ENCODE assay signal across 14 mouse cellular contexts in genomic region chr5:119321368-119322144, GRCm38 (mm10).
A peak's percentile ranks its signal among the peaks of the same experiment; 100 is the strongest.
DNase-seq lines count a peak whose midpoint lies in the region; ATAC-seq and TF ChIP-seq lines count a peak whose summit lies in the region.
"Had no signal": no experiment of that assay in that cellular context is flagged by ENCODE, and none has a peak within 500 bp of the region (broad histone marks: within the 10 kb centered on the region; RNA-seq: fewer than 3 reads in every experiment).

No protein-coding gene starts in this region.

- TF ChIP-seq EP300 in lung, postnatal 0 days (IDR thresholded peaks at IDR 0.05), result peak; percentile 41; the same call in 1 of the 2 replicates

- ATAC-seq in lung, postnatal 0 days, result peak; percentile 76
- no peak for ATAC-seq in kidney, embryonic 16.5 days (ENCODE audit: low FRiP score, low TSS enrichment)
- ATAC-seq: intestine, embryonic 15.5 days had no signal

- no peak overlapping the region for H3K4me2 ChIP-seq in lung, postnatal 0 days (replicated peaks; ENCODE audit: low read depth, low read length)
- H3K4me2 ChIP-seq in kidney, embryonic 16.5 days (replicated peaks; ENCODE audit: low read depth, low read length), result no peak overlapping the region
- H3K4me2 ChIP-seq: embryonic facial prominence, embryonic 15.5 days; intestine, embryonic 15.5 days had no signal

- no peak overlapping the region for H3K9ac ChIP-seq in lung, postnatal 0 days (replicated peaks; ENCODE audit: low read depth)
- no peak overlapping the region for H3K9ac ChIP-seq in kidney, embryonic 16.5 days (replicated peaks; ENCODE audit: low read length)
- H3K9ac ChIP-seq: embryonic facial prominence, embryonic 15.5 days; forebrain, postnatal 0 days; intestine, embryonic 15.5 days had no signal

- no peak overlapping the region for H3K27ac ChIP-seq in lung, postnatal 0 days (ENCODE audit: low read length)
- H3K27ac ChIP-seq in kidney, embryonic 16.5 days (ENCODE audit: low read length), result no peak overlapping the region
- H3K27ac ChIP-seq: embryonic facial prominence, embryonic 15.5 days; intestine, embryonic 15.5 days had no signal

- H3K27me3 ChIP-seq in lung, postnatal 0 days (replicated peaks; ENCODE audit: insufficient read depth, low read length), result no peaks in the 10 kb centered on the region
- H3K27me3 ChIP-seq in kidney, embryonic 16.5 days (ENCODE audit: insufficient read depth, low read length), result no peaks in the 10 kb centered on the region
- H3K27me3 ChIP-seq: embryonic facial prominence, embryonic 15.5 days; intestine, embryonic 15.5 days had no signal

- peak; percentile 22 for DNase-seq in adrenal gland, postnatal 14 days
- no peak for DNase-seq in adrenal gland, postnatal 36 days
- DNase-seq in induced T-regulatory cell, adult 2 months (ENCODE audit: low read depth), result peak; percentile 4
- peak; percentile 53 for DNase-seq in lung, postnatal 0 days (ENCODE audit: low spot score)
- peak; percentile 65 to 74 for DNase-seq in natural killer cell, adult 2 months (ENCODE audit: low spot score in 2 of 2)
- DNase-seq in cerebellum, postnatal 36 days, result no peak
- no peak for DNase-seq in cerebellum, adult 8-10 months
- DNase-seq: cerebellum, postnatal 14 days; heart, postnatal 10 days; right cerebral cortex, adult 18-20 months had no signal

- no peak for TF ChIP-seq CTCF in lung, postnatal 0 days (IDR thresholded peaks at IDR 0.05)

- 56% methylated on average over 10 of the region's 10 CpGs for WGBS in lung, postnatal 0 days
- WGBS in kidney, embryonic 16.5 days, result 76% methylated on average over 10 of the region's 10 CpGs

- H3K36me3 ChIP-seq in lung, postnatal 0 days (ENCODE audit: insufficient read depth, low read length), result no peaks in the 10 kb centered on the region
- H3K36me3 ChIP-seq in kidney, embryonic 16.5 days (ENCODE audit: insufficient read depth, low read length), result no peaks in the 10 kb centered on the region
- H3K36me3 ChIP-seq: embryonic facial prominence, embryonic 15.5 days; intestine, embryonic 15.5 days had no signal

- no peak overlapping the region for H3K4me3 ChIP-seq in lung, postnatal 0 days (ENCODE audit: low read depth, low read length)
- no peak overlapping the region for H3K4me3 ChIP-seq in kidney, embryonic 16.5 days (ENCODE audit: low read length)
- H3K4me3 ChIP-seq: embryonic facial prominence, embryonic 15.5 days; intestine, embryonic 15.5 days had no signal

- H3K4me1 ChIP-seq in lung, postnatal 0 days (ENCODE audit: insufficient read depth, low read depth, low read length), result no peaks in the 10 kb centered on the region
- H3K4me1 ChIP-seq in kidney, embryonic 16.5 days (ENCODE audit: insufficient read depth, low read length), result peaks cover 8% of the 10 kb centered on the region; the same call in 1 of the 2 replicates
- H3K4me1 ChIP-seq: intestine, embryonic 15.5 days had no signal

- no peaks in the 10 kb centered on the region for H3K9me3 ChIP-seq in lung, postnatal 0 days (ENCODE audit: low read length)
- H3K9me3 ChIP-seq in kidney, embryonic 16.5 days (ENCODE audit: low read length), result no peaks in the 10 kb centered on the region
- H3K9me3 ChIP-seq: embryonic facial prominence, embryonic 15.5 days; intestine, embryonic 15.5 days had no signal

Comparison
In these comparisons a context has a peak if more than half of its experiments do, and no peak if none do; other contexts are left out.
1. DNase-seq: peak in adrenal gland, postnatal 14 days (single experiment), induced T-regulatory cell, adult 2 months (single experiment), lung, postnatal 0 days (single experiment) and natural killer cell, adult 2 months (2 of 2); none in adrenal gland, postnatal 36 days (0 of 2), cerebellum, postnatal 36 days (0 of 2) and cerebellum, adult 8-10 months (single experiment).